27 mouse cellular contexts compared by ENCODE assay signal in the genomic region with DNA sequence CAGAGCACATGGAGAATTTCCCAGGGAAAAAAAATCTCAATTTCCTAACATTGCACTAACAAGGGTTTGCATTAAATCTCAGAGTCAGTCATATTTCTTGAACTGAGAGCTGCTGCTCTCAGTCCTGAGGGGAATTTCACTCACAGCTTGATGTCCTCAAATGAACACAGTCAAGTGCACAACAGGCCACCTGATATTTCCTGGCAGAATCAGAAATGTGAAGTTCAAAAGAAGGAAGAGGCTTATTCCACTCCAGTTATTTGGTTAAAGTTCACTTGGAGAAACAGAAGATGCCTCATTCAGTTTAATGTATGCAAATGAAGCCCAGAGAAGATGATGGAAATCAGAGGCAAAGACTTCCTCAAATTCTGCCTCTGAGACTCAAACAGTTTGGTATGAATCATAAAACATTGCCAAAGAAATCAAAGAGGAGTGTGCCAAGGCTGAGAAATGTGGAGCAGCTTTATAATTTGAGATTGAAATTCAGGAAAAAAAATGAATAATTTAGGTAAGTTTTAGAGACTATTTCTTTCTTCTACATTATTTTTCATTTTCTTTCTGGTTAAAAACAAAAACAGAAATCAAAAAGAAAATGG.
DNase-seq lines count a peak whose midpoint lies in the region; ATAC-seq and TF ChIP-seq lines count a peak whose summit lies in the region.
"Had no signal": no experiment of that assay in that cellular context is flagged by ENCODE, and none has a peak within 500 bp of the region (broad histone marks: within the 10 kb centered on the region; RNA-seq: fewer than 3 reads in every experiment).

No protein-coding gene starts in this region.

- no peak overlapping the region for H3K27ac ChIP-seq in hindbrain, postnatal 0 days
- no peak overlapping the region for H3K27ac ChIP-seq in hindbrain, embryonic 11.5 days (ENCODE audit: low read depth, low read length)
- H3K27ac ChIP-seq in midbrain, embryonic 15.5 days = no peak overlapping the region
- H3K27ac ChIP-seq in midbrain, embryonic 11.5 days (ENCODE audit: low read depth, low read length) = no peak overlapping the region
- H3K27ac ChIP-seq: embryonic facial prominence, embryonic 13.5 days; kidney, embryonic 15.5 days; liver, embryonic 13.5 days; neural tube, embryonic 15.5 days; stomach, embryonic 15.5 days had no signal

- no peaks in the 10 kb centered on the region for H3K36me3 ChIP-seq in hindbrain, postnatal 0 days (ENCODE audit: insufficient read depth, low read length)
- no peaks in the 10 kb centered on the region for H3K36me3 ChIP-seq in hindbrain, embryonic 11.5 days (ENCODE audit: control insufficient read depth, insufficient read depth, low read length)
- H3K36me3 ChIP-seq in midbrain, embryonic 15.5 days (replicated peaks) = no peaks in the 10 kb centered on the region
- no peaks in the 10 kb centered on the region for H3K36me3 ChIP-seq in midbrain, embryonic 11.5 days (ENCODE audit: control insufficient read depth, insufficient read depth, low read length)
- H3K36me3 ChIP-seq: embryonic facial prominence, embryonic 13.5 days; kidney, embryonic 15.5 days; liver, embryonic 13.5 days; neural tube, embryonic 15.5 days; stomach, embryonic 15.5 days had no signal

- H3K9ac ChIP-seq in hindbrain, postnatal 0 days (replicated peaks; ENCODE audit: low read length) = no peak overlapping the region
- no peak overlapping the region for H3K9ac ChIP-seq in hindbrain, embryonic 11.5 days (ENCODE audit: low read depth, low read length)
- H3K9ac ChIP-seq in midbrain, embryonic 15.5 days = no peak overlapping the region
- no peak overlapping the region for H3K9ac ChIP-seq in midbrain, embryonic 11.5 days (ENCODE audit: low read length)
- H3K9ac ChIP-seq: embryonic facial prominence, embryonic 13.5 days; kidney, embryonic 15.5 days; liver, embryonic 13.5 days; neural tube, embryonic 15.5 days; stomach, embryonic 15.5 days had no signal

- no peak overlapping the region for H3K4me3 ChIP-seq in hindbrain, postnatal 0 days (ENCODE audit: low read length)
- H3K4me3 ChIP-seq in hindbrain, embryonic 11.5 days (ENCODE audit: low read depth, low read length) = no peak overlapping the region
- no peak overlapping the region for H3K4me3 ChIP-seq in midbrain, embryonic 15.5 days
- H3K4me3 ChIP-seq in midbrain, embryonic 11.5 days (ENCODE audit: low read depth, low read length) = no peak overlapping the region
- H3K4me3 ChIP-seq: embryonic facial prominence, embryonic 13.5 days; erythroblast, embryonic 14.5 days; kidney, embryonic 15.5 days; liver, embryonic 13.5 days; neural tube, embryonic 15.5 days; stomach, embryonic 15.5 days had no signal

- ATAC-seq in hindbrain, postnatal 0 days = no peak
- no peak for ATAC-seq in hindbrain, embryonic 11.5 days (ENCODE audit: low FRiP score)
- peak; percentile 54; the same call in 1 of the 2 replicates for ATAC-seq in midbrain, embryonic 15.5 days (replicated peaks)
- no peak for ATAC-seq in midbrain, embryonic 11.5 days (ENCODE audit: low FRiP score)
- ATAC-seq: hindbrain, embryonic 16.5 days; intestine, postnatal 0 days had no signal

- DNase-seq in cerebellum, postnatal 10 days = peak; percentile 10 to 25
- no peak for DNase-seq in cerebellum, adult 8-10 months
- peak; percentile 16 for DNase-seq in hindbrain, postnatal 0 days (ENCODE audit: low spot score)
- DNase-seq in hindbrain, embryonic 11.5 days (ENCODE audit: low spot score) = no peak
- DNase-seq in midbrain, embryonic 11.5 days (ENCODE audit: low spot score, missing footprints) = no peak
- DNase-seq in kidney, postnatal 25 days = no peak
- DNase-seq: adrenal gland, postnatal 14 days; cerebellum, adult 11 months; cerebellum, postnatal 36 days; embryo, embryonic 11 days; gastrocnemius, postnatal 14 days; heart, adult 11 months; kidney, postnatal 4 days; liver, embryonic 13.5 days; lung, adult 2 months; lung, postnatal 14 days; thymus, adult 18-20 months; thymus, postnatal 36 days had no signal

- H3K9me3 ChIP-seq in hindbrain, postnatal 0 days (ENCODE audit: low read length) = no peaks in the 10 kb centered on the region
- H3K9me3 ChIP-seq in hindbrain, embryonic 11.5 days (ENCODE audit: control insufficient read depth, low read length) = no peaks in the 10 kb centered on the region
- H3K9me3 ChIP-seq in midbrain, embryonic 15.5 days = no peaks in the 10 kb centered on the region
- H3K9me3 ChIP-seq in midbrain, embryonic 11.5 days (ENCODE audit: control insufficient read depth, low read length) = no peaks in the 10 kb centered on the region
- H3K9me3 ChIP-seq: embryonic facial prominence, embryonic 13.5 days; kidney, embryonic 15.5 days; liver, embryonic 13.5 days; neural tube, embryonic 15.5 days; stomach, embryonic 15.5 days had no signal

- H3K4me2 ChIP-seq in hindbrain, postnatal 0 days (ENCODE audit: low read depth, low read length) = no peak overlapping the region
- H3K4me2 ChIP-seq in hindbrain, embryonic 11.5 days (replicated peaks; ENCODE audit: low read depth, low read length) = no peak overlapping the region
- no peak overlapping the region for H3K4me2 ChIP-seq in midbrain, embryonic 15.5 days
- no peak overlapping the region for H3K4me2 ChIP-seq in midbrain, embryonic 11.5 days
- H3K4me2 ChIP-seq: embryonic facial prominence, embryonic 13.5 days; heart, embryonic 11.5 days; kidney, embryonic 15.5 days; liver, embryonic 13.5 days; neural tube, embryonic 15.5 days; stomach, embryonic 15.5 days had no signal

- H3K27me3 ChIP-seq in hindbrain, postnatal 0 days (ENCODE audit: insufficient read depth, low read length) = no peaks in the 10 kb centered on the region
- H3K27me3 ChIP-seq in hindbrain, embryonic 11.5 days (ENCODE audit: control insufficient read depth, insufficient read depth, low read length) = no peaks in the 10 kb centered on the region
- H3K27me3 ChIP-seq in midbrain, embryonic 15.5 days (replicated peaks) = no peaks in the 10 kb centered on the region
- H3K27me3 ChIP-seq in midbrain, embryonic 11.5 days (ENCODE audit: control insufficient read depth, insufficient read depth, low read length) = no peaks in the 10 kb centered on the region
- H3K27me3 ChIP-seq: embryonic facial prominence, embryonic 13.5 days; kidney, embryonic 15.5 days; liver, embryonic 13.5 days; neural tube, embryonic 15.5 days; stomach, embryonic 15.5 days had no signal

- TF ChIP-seq CTCF in hindbrain, postnatal 0 days (IDR thresholded peaks at IDR 0.05; ENCODE audit: low read depth) = no peak

- H3K4me1 ChIP-seq in hindbrain, postnatal 0 days (ENCODE audit: insufficient read depth, low read length) = no peaks in the 10 kb centered on the region
- no peaks in the 10 kb centered on the region for H3K4me1 ChIP-seq in hindbrain, embryonic 11.5 days (replicated peaks; ENCODE audit: control insufficient read depth, insufficient read depth, low read length)
- H3K4me1 ChIP-seq in midbrain, embryonic 15.5 days = no peaks in the 10 kb centered on the region
- no peaks in the 10 kb centered on the region for H3K4me1 ChIP-seq in midbrain, embryonic 11.5 days (ENCODE audit: control insufficient read depth, insufficient read depth, low read length)
- H3K4me1 ChIP-seq: embryonic facial prominence, embryonic 13.5 days; kidney, embryonic 15.5 days; liver, embryonic 13.5 days; neural tube, embryonic 15.5 days; stomach, embryonic 15.5 days had no signal

Comparison
In these comparisons a context has a peak if more than half of its experiments do, and no peak if none do; other contexts are left out.
1. DNase-seq: peak in cerebellum, postnatal 10 days (2 of 2) and hindbrain, postnatal 0 days (single experiment); none in cerebellum, adult 8-10 months (single experiment), hindbrain, embryonic 11.5 days (single experiment), midbrain, embryonic 11.5 days (single experiment) and kidney, postnatal 25 days (0 of 2).